Mouse (Mus musculus): ENCODE data around the gene Smg9.
A peak's percentile ranks its signal among the peaks of the same experiment; 100 is the strongest.
"Not testable (repeated sequence)": the region's sequence is repeated elsewhere in the genome, so short reads cannot be mapped to it uniquely, and the experiment has no call there.

Smg9 gene

DNA sequence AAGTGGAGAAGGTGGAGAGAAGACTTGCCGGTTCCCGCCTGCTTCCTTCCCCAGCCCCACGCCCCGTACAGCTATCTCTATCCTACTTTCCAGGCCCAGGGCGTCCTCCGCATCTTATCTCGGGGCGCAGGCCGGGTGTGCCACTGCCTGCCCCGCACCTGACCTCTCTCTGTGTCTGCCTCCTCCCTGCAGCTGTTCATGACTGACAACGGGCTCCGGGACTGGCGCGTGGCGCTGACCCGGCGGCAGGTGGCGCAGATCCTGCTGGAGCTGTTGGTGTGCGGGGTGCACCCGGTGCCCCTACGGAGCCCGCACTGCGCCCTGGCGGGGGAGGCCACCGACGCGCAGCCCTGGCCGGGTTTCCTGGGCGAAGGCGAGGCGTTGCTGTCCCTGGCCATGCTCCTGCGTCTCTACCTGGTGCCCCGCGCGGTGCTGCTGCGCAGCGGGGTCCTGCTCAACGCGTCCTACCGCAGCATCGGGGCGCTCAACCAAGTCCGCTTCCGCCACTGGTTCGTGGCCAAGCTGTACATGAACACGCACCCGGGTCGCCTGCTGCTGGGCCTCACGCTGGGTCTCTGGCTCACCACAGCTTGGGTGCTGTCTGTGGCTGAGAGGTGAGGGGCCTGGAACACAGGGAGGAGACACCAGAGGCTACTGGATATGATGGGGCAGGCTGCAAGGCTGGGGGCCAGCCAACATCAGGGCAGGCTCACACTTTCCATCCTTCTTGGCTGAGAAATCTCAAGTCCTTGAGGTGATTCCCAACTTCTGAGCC lies 22.1 kb upstream of the Smg9 start:
- DNase-seq: peak; percentile 84 to 90

DNA sequence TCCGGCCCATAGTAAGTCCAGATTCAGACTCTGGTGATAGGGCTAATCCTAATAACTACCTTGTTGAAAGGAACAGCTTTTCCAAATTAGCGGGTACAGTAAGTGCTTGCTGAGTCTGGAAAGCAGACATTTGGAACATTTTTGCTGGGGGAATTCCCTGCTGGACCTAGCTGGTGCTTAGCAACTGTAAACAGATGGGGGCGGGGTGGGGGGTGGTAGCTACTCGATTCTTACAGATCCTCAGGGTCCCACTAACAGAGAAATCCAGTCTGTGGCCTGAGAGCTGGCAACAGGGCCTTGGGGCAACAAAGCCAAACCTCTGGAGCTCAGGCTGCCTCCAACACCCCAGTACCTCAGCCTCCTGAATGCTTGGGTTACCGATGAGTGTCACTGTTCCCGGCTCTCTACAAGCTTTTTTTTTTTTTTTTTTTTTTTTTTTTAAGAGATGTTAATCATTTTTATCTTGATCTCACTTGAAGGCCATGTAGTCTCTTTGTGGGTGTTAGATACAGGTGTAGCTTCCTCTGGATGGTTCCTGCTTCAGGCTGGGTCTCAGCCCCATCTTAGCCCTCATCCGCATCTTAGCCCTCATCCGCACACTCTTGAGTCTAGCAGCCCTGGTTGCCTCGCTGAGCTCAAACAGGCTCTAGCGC lies 21.2 kb upstream of the Smg9 start:
- DNase-seq: peak; percentile 52 to 72

DNA sequence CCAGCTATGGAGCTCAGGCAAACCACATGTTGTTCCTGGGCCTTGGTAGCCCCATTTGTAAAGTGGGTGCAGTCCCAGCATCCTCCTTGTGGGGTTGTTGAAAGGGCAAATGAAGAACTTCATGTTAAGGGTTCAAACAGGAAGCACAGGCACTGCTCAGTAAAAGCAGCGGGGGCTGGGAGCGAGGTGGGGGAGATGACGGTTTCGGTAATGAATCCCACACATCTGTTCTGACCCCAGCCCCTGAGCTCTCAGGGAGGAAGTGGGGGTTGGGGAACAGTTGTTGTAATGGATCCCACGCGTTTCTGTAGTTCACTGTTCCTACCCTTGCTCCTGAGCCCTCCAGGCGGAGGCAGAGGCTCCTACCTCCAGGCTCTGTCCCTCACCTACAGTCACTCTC lies 19.5 kb upstream of the Smg9 start:
- DNase-seq: peak; percentile 83 to 91

DNA sequence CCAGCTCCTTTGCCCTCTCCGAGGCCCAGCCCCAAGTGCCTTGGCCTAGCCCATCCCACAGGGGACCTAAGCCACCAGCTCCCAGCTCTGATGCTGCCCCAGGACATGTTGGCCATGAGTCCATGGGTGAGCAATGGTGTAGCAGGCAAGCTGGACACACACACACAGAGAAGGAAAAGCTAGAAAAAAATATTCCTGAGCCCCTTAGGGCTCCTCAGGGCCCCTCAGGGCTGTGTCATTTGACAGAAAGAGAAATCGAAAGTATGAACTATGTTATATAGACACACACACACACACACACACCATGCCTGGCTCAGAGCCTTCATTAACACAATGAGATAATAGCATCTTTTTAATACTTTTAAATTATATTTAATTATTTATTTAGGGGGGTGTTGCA lies 19.0 kb upstream of the Smg9 start:
- DNase-seq: no peak

DNA sequence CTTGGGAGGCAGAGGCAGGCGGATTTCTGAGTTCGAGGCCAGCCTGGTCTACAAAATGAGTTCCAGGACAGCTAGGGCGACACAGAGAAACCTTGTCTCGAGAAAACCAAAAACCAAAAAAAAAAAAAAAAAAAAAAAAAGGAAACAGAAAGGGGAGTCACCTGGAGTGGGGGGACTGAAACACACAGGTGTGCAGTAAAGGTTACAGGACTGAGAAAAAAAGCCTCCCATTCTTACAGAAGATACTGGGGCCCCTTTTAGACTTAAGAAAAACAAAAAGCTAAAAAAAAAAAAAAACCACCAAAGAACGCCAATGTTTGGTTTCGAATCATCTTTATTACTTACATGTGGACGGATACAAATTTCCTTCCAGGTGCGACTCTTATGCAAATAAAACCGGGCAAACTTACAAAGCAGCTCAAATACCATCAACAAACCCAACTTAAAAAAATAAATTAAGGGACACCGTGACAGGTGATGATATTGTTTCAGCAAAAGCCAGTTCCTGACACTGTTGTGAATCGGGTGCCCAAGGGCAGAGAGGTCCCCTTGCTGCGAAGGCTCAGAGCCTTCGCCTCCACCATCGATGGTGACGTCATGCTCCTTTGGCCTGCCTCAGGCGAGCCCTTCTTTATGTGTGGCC lies 16.6 kb upstream of the Smg9 start:
- DNase-seq: no peak

DNA sequence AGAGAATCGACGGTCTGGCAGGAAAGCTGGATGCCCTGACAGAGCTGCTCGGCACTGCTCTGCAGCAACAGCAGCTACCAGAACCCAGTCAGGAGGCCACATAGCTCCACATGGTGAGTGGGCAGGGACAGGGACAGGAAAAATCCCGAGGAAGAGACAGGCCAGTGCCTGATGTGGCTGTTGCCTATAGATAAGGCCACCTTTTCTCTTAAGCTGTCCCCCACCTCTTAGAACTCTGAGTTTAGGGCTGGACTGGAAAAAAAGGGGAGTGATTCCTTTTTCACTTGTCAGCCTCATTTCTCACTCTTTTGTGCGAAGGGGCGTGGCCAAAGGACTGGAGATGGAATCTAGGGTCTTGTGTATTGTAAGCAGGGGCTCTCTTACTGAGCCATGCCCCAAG lies 15.3 kb upstream of the Smg9 start:
- peak in 1 of 2 experiments; percentile 37 for DNase-seq

DNA sequence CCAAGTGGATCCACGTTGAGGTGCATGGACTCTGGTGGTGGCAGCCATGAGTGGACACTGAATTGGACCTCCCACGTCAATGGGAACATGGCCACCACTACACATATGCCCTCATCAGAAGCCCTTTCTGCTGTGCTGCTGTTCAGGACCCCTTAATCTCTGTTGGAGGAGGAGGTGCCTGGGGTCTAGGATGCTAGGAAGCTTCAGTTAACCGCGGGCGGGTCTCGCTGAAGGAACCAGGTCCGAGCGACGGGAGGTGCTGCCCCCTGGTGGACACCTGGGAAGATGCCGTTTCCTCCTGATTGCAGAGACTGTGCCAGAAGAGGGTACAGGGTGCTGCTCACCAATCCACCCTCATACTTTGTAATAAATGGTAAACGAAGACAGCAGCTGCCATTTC lies 14.6 kb upstream of the Smg9 start:
- peak; percentile 83 to 86 for DNase-seq

DNA sequence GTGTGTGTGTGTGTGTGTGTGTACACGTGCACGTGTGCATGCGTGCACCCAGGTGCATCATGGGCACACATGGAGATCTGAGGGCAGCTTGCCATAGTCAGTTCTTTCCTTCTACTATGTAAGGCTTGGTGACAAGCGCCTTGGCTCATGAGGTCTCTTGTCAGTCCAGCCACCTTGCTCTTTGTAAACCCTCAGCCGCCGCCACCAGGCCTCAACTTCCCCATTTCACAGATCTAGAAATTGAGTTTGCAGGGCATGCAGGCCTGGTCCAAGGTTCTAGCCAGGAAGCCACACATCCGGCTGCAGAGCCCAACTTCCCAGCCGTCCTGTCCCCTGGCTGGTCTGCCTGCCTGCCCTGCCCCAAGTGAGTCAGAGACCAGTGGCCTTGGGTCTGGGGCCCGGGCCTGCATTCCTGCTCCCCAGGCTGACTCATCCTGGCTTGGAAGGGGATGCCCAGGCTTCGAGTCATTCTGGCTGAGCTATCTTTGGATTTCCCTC lies 12.3 kb upstream of the Smg9 start:
- peak in 1 of 2 experiments; percentile 22 for DNase-seq

DNA sequence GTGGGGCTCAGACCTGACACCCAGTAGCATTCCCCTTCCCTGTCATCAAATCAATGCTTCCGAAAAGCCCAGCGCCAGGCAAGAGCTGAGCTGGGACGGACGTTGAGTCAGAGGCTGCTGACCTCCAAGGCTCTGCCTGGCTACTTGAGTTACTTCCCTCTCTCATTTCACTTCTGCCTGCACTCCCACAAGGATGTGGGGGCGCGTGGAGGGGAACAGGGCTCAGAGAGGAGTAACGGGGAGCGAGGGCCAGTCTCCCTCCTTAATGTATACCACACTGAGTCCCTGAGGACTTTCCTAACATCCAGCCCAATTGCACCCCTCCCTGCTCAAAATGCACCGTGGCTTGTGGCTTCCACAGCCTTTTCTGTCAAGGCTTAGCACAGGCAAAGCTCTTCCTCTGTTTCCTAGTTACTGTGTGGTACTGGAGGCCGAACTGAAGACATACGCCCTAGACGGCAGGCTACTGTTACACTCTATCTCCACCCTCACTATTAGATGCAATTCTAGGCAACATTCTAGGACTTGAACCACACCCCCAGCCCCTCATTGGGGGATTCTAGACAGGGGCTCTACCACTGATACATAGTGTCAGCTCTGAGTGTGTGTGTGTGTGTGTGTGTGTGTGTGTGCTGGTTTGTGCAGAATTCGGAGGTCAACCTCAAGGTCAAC lies 9.8 kb upstream of the Smg9 start:
- peak in 1 of 2 experiments; percentile 5 for DNase-seq

DNA sequence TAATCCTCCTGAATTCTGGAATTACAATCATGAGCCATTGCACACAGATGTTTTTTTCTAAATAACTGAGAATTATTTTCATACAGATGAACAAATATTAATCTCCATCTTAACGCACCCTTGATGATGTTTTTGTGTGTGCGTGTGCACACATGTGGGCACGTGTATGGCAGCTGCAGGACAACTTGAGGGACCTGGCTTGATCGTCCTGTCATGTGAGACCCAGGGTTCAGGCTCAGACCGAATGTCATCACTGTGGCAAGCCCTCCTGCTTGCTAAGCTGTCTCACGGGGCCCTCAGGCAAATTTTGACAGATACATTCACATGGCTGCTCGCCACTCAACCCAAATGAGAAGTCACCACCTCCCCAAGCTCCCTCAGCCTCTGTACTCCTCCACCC lies 8.9 kb upstream of the Smg9 start:
- DNase-seq: no peak

DNA sequence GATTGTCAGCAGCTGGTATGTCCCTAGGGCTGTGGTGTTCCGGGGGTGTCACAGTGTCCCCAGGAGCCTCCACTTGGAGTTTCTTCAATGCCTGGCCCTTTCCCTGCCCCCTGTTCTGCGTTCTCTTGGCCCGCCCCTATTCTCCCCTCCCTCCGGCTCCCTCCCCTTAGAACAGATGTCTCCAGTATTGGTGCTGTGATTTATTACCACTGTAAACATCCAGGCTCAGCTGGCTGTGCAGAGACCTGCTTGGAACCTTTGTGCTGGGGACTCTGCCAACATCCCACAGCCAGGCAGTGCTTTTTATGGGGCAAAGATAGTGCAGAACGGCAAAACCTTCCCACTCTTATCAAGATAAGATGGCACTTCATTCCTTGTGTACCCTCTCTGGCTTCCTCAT lies 8.3 kb upstream of the Smg9 start:
- DNase-seq: no peak

DNA sequence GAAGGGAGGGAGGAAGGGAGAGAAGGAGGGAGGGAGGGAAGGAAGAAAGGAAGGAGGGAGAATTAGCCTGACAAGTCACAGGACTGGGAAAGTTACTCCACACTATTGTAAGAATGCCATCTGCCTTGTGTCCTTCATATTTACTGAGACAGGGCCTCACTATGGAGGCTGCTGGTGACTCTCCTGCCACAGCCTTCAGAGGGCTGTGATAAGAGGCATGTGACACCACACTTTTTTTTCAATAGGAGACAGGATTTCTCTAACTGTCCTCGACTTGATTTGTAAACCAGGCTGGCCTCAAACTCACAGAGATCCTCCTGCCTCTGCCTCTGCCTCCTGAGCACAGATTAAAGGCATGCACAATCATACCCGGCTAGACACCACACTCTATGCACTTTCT lies 7.7 kb upstream of the Smg9 start:
- no peak for DNase-seq

DNA sequence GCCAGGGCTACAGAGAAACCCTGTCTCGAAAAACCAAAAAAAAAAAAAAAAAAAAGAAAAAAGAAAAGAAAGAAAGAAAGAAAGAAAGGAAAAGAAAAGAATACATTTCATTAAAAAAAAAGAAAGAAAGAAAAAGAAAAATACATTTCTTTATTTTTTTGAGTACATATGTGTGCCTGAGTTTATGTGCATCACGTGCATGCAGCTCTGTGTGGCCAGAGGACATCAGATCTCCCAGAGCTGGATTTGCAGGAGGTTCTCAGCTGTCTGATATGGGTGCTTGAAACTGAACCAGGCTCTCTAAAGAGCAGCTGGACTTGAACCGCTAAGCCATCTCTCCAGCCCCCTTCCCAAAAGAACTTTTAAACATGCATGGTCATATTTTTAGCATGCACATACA lies 5.4 kb upstream of the Smg9 start:
- DNase-seq: peak in 1 of 2 experiments; percentile 3

DNA sequence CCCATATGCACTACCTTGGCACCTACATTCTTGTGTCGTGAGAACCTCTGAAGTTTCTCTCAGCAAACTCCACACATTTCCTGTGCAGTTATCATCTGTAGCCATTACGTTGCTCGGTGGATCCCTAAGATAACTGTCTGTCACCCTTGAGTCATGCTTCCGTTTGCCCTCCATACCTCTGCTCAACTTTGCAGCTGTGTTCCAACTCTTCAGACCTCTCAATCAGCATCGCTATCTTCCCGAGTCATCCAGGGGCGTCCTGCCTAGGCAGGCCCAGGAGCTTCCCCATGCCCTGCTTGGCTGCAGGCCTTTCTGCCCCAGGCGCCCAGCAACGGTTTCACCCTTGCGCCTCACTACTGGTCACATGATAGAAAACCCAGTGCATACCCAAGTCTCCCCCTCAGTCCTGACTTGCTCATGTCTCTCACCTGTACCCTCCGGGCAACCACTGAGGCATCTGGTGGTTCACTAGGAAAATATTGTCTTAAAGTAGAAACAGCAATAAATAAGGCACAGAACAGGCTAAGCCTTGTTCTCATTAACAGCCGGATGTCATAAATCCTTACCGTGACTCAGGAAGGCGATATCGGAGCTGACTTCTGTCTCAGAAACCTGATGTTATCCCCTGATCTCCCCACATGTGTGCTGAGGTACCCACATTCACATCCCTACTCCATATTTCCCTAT lies 4.8 kb upstream of the Smg9 start:
- peak; percentile 47 to 63 for DNase-seq

DNA sequence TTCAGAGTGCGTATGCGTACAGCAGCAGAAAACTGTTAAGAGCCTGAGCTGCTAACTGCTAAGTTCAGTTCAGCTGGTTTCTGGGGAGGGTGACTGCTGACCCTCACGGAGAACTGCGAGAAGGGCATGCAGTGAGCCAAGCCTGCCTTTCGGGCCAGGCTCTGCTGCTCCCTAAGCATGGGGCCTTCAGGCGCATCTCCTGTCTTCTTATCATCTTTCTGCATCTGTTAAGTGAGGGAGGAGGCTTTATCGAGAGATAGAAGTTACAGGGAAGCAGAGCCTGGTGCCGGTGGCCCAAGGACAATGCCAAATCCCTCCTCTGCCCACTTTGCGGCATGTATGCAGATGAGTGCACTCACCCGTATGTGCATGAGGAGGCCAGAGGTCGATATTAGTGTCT lies 2.6 kb upstream of the Smg9 start:
- DNase-seq: no peak

DNA sequence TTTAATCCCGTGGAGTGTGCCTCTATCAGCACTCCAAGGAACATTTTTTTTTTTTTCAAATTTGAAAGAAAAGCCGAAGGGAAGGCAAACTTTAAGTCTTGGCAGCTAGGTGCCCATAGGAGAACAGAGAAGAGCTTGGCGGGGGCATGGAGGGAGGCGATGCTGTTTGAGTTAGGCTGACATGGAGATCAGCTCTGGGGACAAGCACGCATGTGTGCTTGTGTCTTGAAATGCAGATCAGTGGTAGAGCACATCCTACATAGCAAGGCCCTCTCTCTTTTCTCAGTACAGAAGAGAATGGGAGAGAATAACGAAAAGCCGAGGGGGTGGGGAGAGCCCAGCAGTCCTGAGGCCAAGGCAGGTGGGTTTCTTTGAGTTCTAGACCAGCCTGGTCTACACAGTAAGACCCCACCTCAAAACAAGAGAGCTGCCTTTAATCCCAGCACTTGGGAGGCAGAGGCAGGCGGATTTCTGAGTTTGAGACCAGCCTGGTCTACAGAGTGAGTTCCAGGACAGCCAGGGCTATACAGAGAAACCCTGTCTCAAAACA lies 980 bp upstream of the Smg9 start:
- no peak for DNase-seq

DNA sequence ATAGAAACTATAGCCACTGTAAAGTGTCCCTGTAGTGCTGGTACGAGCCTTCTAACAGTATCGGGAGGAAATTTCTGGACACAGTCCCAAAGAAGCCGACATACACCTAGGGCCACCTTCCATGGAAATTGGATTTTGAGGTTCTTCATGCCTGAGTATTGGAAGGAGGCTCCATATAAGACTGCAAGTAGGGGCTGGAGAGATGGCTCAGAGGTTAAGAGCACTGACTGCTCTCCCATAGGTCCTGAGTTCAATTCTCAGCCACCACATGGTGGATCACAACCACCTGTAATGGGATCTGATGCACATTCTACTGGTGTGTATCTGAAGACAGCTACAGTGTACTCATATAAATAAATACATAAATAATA lies 648 bp downstream of the Smg9 start:
- no peak for DNase-seq

DNA sequence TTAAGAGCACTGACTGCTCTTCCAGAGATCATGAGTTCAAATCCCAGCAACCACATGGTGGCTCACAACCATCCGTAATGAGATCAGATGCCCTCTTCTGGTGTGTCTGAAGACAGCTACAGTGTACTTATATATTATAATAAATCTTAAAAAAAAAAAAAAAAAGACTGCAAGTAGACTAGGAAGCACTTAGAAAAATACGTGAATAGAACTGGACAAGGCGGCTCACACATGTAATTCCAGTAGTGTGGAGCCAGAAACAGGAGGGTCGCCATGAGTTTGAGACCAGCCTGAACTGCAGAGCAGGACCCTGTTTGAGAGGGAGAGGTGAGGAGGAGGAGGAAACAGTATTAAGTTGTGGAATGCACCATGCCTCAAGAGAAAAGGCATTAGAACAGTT lies 1.1 kb downstream of the Smg9 start:
- DNase-seq: not testable (repeated sequence)

DNA sequence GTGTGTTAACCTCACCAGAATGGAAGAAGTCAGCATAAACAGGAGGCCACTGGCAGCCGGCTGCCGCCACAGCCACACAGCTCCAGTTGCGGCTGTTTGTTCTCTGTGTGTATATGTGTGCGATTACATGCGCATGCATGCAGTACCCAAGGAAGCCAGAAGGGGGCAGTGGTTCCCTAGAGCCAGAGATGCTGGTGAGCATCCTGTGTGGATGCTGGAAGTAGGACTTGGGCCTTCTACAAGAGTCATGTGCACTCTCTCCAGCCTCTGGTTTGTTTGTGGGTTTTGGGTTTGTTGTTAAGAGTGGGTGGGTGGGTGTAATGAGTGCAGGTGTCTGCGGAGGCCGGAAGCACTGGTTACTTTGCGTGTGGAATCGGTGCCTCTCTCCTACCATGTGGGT lies 3.4 kb downstream of the Smg9 start:
- DNase-seq: no peak

DNA sequence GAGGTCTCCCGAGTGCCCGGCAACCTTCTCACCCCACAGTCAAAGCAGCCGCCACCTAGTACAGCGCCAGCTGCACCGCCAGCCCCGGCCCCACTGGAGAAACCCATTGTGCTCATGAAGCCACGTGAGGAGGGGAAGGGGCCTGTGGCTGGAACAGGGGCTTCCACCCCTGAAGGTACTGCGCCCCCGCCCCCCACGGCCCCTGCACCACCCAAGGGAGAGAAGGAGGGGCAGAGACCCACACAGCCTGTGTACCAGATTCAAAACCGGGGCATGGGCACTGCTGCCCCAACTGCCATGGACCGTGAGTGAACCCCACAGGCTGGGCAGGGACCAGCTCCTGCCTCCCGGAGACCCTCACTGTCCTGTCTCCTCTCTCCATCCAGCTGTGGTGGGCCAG lies 6.2 kb downstream of the Smg9 start:
- no peak for DNase-seq

DNA sequence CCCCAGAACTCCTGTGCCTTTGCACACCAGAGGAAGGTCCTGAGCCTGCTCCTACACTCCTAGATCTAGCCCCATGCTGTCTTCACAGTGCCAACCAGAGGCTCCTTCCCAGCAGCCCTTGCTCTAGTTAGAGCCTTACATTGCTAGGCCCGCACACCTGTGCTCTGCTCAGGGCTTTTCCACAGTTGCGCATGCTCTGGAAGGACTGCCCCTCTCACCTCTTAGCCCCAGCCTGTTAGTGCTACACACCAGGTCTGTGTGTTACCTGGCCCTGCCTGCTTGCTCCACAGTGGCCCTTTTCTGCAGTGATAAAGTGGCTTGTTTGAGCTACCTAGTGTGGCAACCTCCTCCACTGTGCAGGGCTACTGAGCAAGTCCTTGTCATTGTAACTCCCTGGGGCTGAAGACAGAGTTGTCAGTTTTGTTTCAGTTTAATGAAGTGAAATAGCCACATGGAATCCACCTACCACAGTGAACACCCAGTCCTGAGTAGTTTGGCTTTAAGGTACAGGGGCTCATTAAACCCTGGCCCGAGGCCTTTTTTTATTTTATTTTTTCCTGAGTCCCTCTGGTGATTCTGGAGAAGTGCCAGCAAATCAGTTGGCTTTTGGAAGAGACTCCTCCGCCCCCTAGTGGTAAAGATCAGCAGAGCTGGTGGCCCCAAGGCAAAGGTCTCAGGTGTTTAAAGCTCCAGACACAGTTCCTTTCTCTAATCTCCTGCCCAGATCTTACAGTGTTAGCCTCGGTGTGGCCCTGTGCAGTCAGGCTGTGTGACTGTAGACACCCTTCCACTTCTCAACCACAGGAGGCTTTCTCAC lies 7.3 kb downstream of the Smg9 start:
- peak; percentile 68 to 70 for DNase-seq

DNA sequence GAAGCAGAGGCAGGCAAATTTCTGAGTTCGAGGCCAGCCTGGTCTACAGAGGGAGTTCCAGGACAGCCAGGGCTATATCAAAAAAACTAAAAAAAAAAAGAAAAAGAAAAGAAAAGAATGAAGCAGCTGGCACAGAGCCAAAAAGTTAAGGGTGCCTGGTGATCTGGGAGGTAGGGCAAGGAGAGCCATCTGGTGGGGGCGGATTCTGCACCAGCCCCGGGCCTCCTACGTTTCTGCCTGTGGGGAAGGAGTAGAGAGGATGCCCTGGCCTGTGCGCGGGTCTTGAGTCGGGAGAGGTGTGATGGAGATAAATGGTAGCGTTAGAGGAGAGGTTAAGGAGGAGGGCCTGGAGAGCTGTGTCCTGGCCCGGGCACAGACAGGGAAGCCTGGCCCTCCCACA lies 8.8 kb downstream of the Smg9 start:
- DNase-seq: no peak

All from thymus, postnatal 36 days (tissue).